Mouse (Mus musculus): ENCODE results near the gene Dazap1. TPM values are rescaled to one million over a fixed set of nuclear protein-coding genes. Genes with fewer than 3 reads are reported as not detected.
A peak's percentile ranks its signal among the peaks of the same experiment; 100 is the strongest.

The Dazap1 gene
- polyA plus RNA-seq, 1 experiment from 2014 or later = 49.3 TPM

GRCm38 (mm10) chr10:80293325-80293724 lies 32.0 kb downstream of the Dazap1 start:
- peak overlapping the region; percentile 95 for H3K27ac ChIP-seq (ENCODE audit: low read depth)
- 0 out of 2 replicates have a peak, but pooled peaks have one; percentile 8 for TF ChIP-seq CTCF (IDR thresholded peaks at IDR 0.05; ENCODE audit: low read depth)

GRCm38 (mm10) chr10:80294311-80294710 lies 33.0 kb downstream of the Dazap1 start:
- Histone ChIP-seq H3K27ac (ENCODE audit: low read depth) (no peak overlapping the region), H3K36me3 (ENCODE audit: insufficient read depth) (peaks cover 25% of the 10 kb centered on the region), H3K27me3 (ENCODE audit: insufficient read depth, low read length) (peaks cover 27% of the 10 kb centered on the region), H3K4me1 (ENCODE audit: insufficient read depth) (no peaks in the 10 kb centered on the region), H3K4me2 (peak overlapping the region; percentile 98; the same call in 1 of the 2 replicates), H3K9me3 (ENCODE audit: low read depth, low read length) (no peaks in the 10 kb centered on the region), H3K9ac (no peak overlapping the region), H3K4me3 (ENCODE audit: low read depth, low read length) (peak overlapping the region; percentile 9; the same call in 1 of the 2 replicates)
- no peak for TF ChIP-seq CTCF (IDR thresholded peaks at IDR 0.05; ENCODE audit: low read depth)
- 68% methylated on average over 4 of the region's 4 CpGs for WGBS
- no peak for DNase-seq
- no peak for ATAC-seq (ENCODE audit: insufficient read depth)

More at GRCm38 (mm10) chr10:80293325-80293724, 32.0 kb downstream of the Dazap1 start:
- WGBS = 20% methylated on average over 14 of the region's 14 CpGs
- Histone ChIP-seq H3K4me3 (ENCODE audit: low read depth, low read length) (peak overlapping the region; percentile 96), H3K9ac (peak overlapping the region; percentile 100), H3K9me3 (ENCODE audit: low read depth, low read length) (no peaks in the 10 kb centered on the region), H3K36me3 (ENCODE audit: insufficient read depth) (peaks cover 33% of the 10 kb centered on the region), H3K27me3 (ENCODE audit: insufficient read depth, low read length) (peaks cover 17% of the 10 kb centered on the region), H3K4me1 (ENCODE audit: insufficient read depth) (no peaks in the 10 kb centered on the region), H3K4me2 (peak overlapping the region; percentile 98)
- ATAC-seq (ENCODE audit: insufficient read depth) = no peak
- peak; percentile 34 for DNase-seq

- Histone ChIP-seq H3K27ac (ENCODE audit: low read depth) (no peak overlapping the region), H3K4me3 (ENCODE audit: low read depth, low read length) (no peak overlapping the region; the same call in 1 of the 2 replicates), H3K27me3 (ENCODE audit: insufficient read depth, low read length) (peaks cover 32% of the 10 kb centered on the region), H3K4me1 (ENCODE audit: insufficient read depth) (no peaks in the 10 kb centered on the region), H3K36me3 (ENCODE audit: insufficient read depth) (peaks cover 25% of the 10 kb centered on the region), H3K9me3 (ENCODE audit: low read depth, low read length) (no peaks in the 10 kb centered on the region), H3K9ac (no peak overlapping the region), H3K4me2 (peak overlapping the region; percentile 53; the same call in 1 of the 2 replicates)
- no peak for DNase-seq
- no peak for ATAC-seq (ENCODE audit: insufficient read depth)
- TF ChIP-seq CTCF (IDR thresholded peaks at IDR 0.05; ENCODE audit: low read depth) = no peak
- 46% methylated on average over 7 of the region's 7 CpGs for WGBS
Measured at GRCm38 (mm10) chr10:80294788-80295303, 33.6 kb downstream of the Dazap1 start.

- DNase-seq = peak; percentile 74
- Histone ChIP-seq H3K4me1 (ENCODE audit: insufficient read depth) (no peaks in the 10 kb centered on the region), H3K27ac (ENCODE audit: low read depth) (no peak within 1 kb of the TSS), H3K36me3 (ENCODE audit: insufficient read depth) (peaks cover 25% of the 10 kb centered on the region), H3K4me2 (peak within 1 kb of the TSS; percentile 53), H3K27me3 (ENCODE audit: insufficient read depth, low read length) (peaks cover 42% of the 10 kb centered on the region), H3K4me3 (ENCODE audit: low read depth, low read length) (peak within 1 kb of the TSS; percentile 17), H3K9ac (peak within 1 kb of the TSS; percentile 19; the same call in 1 of the 2 replicates), H3K9me3 (ENCODE audit: low read depth, low read length) (no peaks in the 10 kb centered on the region)
- TF ChIP-seq CTCF (IDR thresholded peaks at IDR 0.05; ENCODE audit: low read depth) = peak; percentile 73
- peak; percentile 28 for ATAC-seq (ENCODE audit: insufficient read depth)
- WGBS = 1% methylated on average over 26 of the region's 26 CpGs
Measured at GRCm38 (mm10) chr10:80295618-80296425, 34.5 kb downstream of the Dazap1 start, which contains the start of gene Apc2. TSS of gene Apc2 (plus strand) at chr10:80295977.

GRCm38 (mm10) chr10:80296824-80297223 lies 35.5 kb downstream of the Dazap1 start:
- no peaks in the 10 kb centered on the region for H3K9me3 ChIP-seq (ENCODE audit: low read depth, low read length)
- no peak overlapping the region for H3K4me2 ChIP-seq
- H3K27me3 ChIP-seq (ENCODE audit: insufficient read depth, low read length) = peaks cover 52% of the 10 kb centered on the region
- H3K4me1 ChIP-seq (ENCODE audit: insufficient read depth) = no peaks in the 10 kb centered on the region
- TF ChIP-seq CTCF (IDR thresholded peaks at IDR 0.05; ENCODE audit: low read depth) = no peak
- ATAC-seq (ENCODE audit: insufficient read depth) (no peak), DNase-seq (no peak)
- no peak overlapping the region for H3K9ac ChIP-seq
- no peak overlapping the region for H3K27ac ChIP-seq (ENCODE audit: low read depth)
- peaks cover 25% of the 10 kb centered on the region for H3K36me3 ChIP-seq (ENCODE audit: insufficient read depth)
- 63% methylated on average over 5 of the region's 5 CpGs for WGBS
- no peak overlapping the region for H3K4me3 ChIP-seq (ENCODE audit: low read depth, low read length)

GRCm38 (mm10) chr10:80297526-80298133 lies 36.3 kb downstream of the Dazap1 start:
- Histone ChIP-seq H3K27me3 (ENCODE audit: insufficient read depth, low read length) (peaks cover 53% of the 10 kb centered on the region), H3K9ac (no peak overlapping the region), H3K9me3 (ENCODE audit: low read depth, low read length) (no peaks in the 10 kb centered on the region), H3K4me1 (ENCODE audit: insufficient read depth) (no peaks in the 10 kb centered on the region), H3K4me2 (no peak overlapping the region), H3K27ac (ENCODE audit: low read depth) (no peak overlapping the region), H3K36me3 (ENCODE audit: insufficient read depth) (peaks cover 25% of the 10 kb centered on the region), H3K4me3 (ENCODE audit: low read depth, low read length) (no peak overlapping the region)
- WGBS = 66% methylated on average over 8 of the region's 8 CpGs
- TF ChIP-seq CTCF (IDR thresholded peaks at IDR 0.05; ENCODE audit: low read depth) = no peak
- DNase-seq (no peak), ATAC-seq (ENCODE audit: insufficient read depth) (no peak)
